Mouse (Mus musculus): ENCODE results near the gene Fam71d. TPM values are rescaled to one million over a fixed set of nuclear protein-coding genes. Genes with fewer than 3 reads are reported as not detected.

Gene Fam71d
- polyA plus RNA-seq, 1 experiment from 2014 or later, result 0.16 TPM

Other genes with a start within 250 kb of the Fam71d start
- 20.4 and 26.5 TPM in 2 replicates for gene Mpp5, start 57.4 kb downstream of the Fam71d start, polyA plus RNA-seq (2014; fragmentation: Nextera tagmentation; extraction: Ambion mirVana)
- gene Atp6v1d, start 170.1 kb downstream of the Fam71d start, polyA plus RNA-seq (2014; fragmentation: Nextera tagmentation; extraction: Ambion mirVana), result 79.6 and 99.2 TPM in 2 replicates
- gene Eif2s1, start 170.3 kb downstream of the Fam71d start, polyA plus RNA-seq (2014; fragmentation: Nextera tagmentation; extraction: Ambion mirVana), result 240 and 249 TPM in 2 replicates
- gene Plek2, start 215.4 kb downstream of the Fam71d start, polyA plus RNA-seq (2014; fragmentation: Nextera tagmentation; extraction: Ambion mirVana), result 3.0 and 3.5 TPM in 2 replicates

All from forebrain, embryonic 11.5 days (tissue).